Mouse (Mus musculus) heart, postnatal 10 days (tissue): ENCODE measurements at regions not wholly inside any gene's neighbourhood (a gene's known extent, or its start where the extent isn't known, plus 50 kb on each side); places are given as distances from the start of the nearest gene placed in this dataset.
"Not testable (repeated sequence)": the region's sequence is repeated elsewhere in the genome, so short reads cannot be mapped to it uniquely, and the experiment has no call there.

Experiments
- DNase-seq, 2 experiments: peaks; one replicate each; pipeline ENCODE4 v3.0.0; 2021
- intact Hi-C: fragments of 180-260 bp; cut with DNase I; formaldehyde crosslinking; loops from one replicate; pipeline ENCODE4 v1.15.1; 2025

DNA sequence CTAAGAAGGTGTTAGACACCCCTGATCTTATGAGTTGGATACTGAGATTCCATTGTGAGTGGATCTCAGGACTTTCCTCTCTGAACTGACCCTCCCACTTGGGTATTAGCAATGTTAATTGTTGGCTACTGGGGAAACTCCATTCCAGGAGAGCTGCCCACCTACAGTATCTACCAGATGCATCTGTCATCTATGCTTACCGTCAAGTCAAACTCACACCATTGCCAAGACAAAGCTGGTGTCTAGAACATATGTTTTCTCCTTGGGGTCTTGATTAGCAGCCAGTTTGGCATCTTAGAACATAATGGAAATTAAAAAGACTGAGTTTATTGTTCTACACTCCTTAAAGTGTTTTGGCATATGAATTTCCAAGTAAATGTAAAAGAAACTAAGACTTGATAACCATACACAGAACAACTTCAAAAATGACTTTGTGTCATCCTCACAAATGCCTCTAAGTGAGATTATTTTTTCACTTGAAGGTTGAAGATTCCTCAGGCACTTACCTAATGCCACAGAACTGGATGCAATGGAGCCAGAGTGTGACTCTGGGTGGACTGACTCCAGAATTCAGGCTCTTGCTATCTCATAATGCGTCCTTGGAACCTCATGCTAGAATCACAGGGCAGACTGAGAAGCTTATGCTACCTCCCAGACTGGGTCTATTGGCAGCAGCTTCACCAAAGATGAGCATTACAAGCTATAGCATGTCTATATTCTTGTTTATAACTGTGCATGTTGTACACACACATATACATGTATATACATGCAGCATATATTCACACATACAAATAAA, 107.5 kb upstream of the Rnf152 start:
- no peak for DNase-seq
- intact Hi-C loops = no loop called here

DNA sequence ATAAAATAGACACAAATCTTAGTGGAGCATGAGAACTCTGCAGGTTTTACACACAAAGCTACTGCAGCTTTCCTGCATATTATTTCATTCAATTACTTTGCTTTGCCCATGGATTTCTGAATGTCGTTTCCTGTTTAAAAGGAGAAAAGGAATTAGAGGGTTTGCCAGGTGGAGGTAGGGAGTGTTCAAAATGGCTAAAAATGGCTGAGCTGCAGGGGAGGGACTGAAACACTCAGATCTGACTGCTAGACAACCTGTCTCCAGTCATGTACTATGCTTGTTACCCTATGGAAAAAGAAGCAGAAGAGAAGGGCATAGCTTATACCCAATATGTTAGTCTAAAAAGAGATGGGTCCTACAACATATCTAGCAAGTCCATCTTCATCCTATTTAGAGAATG, 106.2 kb upstream of the Rnf152 start:
- intact Hi-C loops = no loop called here
- DNase-seq = no peak

DNA sequence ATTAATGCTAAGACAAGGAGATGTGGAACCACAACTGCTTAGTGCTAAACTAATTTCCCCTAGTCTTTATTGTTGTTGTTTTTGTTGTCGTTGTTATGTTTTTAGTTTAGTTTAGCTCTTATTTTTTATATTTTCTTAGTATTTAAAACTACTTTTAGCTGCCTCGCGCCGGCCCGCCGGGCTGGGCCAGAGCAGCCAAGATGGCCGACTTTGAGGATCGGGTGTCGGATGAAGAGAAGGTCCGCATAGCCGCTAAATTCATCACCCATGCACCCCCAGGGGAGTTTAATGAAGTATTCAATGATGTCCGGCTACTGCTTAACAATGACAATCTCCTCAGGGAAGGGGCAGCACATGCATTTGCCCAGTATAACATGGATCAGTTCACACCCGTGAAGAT, 99.3 kb upstream of the Rnf152 start:
- DNase-seq, intact Hi-C loops: not testable (repeated sequence)

DNA sequence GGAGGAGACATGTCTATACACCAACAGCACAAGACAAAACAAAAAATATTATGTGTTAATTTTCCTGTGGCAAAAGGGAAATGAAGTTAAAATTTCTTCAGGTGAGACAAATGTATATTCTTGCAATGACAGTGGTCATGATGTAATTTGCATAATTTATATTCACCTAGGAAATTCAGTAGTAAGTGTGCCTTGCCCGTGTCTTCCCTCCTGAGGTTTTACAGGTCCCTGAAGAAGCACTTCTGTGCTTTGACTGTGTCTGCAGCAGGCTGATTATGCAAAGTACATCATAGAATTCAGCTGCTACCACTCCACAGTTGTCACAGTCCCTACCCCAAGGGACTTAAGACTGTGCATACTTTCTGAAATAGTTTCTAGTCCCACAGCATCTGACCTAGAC, 98.2 kb upstream of the Rnf152 start:
- no peak for DNase-seq
- intact Hi-C loops = no loop called here

GRCm38 (mm10) chr1:105446212-105446611, 89.7 kb upstream of the Rnf152 start:
- no peak for DNase-seq
- intact Hi-C loops = loop anchor here (2.0 to 5.0 kb wide), 2 partner anchors 353 to 459 kb away; no protein-coding TSS in a partner anchor

DNA sequence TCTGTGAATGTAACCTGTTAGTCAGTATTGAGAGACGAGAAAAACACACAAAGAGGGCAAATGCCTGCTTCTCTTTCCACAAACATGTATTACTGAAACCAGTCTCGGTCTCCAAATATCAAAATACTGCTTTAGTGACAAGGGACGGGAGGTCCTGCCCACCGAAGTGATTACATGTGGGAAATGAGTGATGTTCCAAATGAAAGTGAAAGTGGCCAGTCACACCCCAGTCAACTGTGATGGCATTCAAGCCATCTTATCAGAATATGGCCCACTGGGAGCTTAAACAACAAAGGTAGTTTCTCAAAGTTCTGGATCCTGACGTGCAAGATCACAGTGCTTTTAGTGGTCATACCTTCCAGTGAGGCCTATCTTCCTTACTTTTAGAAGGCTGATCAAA, 87.0 kb upstream of the Rnf152 start:
- intact Hi-C loops = no loop called here
- no peak for DNase-seq

- intact Hi-C loops = no loop called here
- DNase-seq = no peak
Observed at GRCm38 (mm10) chr1:105440296-105440695, 83.8 kb upstream of the Rnf152 start.

- intact Hi-C loops = no loop called here
- no peak for DNase-seq
Observed at GRCm38 (mm10) chr1:105434631-105435403, 78.3 kb upstream of the Rnf152 start.

DNA sequence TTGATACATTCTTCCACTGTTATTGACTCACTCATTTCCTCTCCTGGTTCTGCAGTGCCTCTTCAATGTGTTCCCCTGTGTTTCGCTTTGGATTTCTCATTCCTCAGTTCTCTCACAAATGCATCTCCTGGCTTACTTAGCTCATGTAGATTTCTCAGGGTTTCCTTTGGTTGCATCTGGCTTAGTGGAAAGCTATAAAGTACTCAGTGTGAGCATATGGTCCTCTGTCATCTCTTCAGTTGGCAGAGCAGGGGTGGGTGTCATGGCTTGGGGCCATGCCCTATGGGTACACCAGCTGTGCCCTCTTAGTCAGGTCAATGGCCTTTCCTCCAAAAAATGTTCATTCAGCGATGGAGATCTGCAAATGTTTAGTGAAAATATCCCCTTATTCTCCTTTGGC, 77.4 kb upstream of the Rnf152 start:
- intact Hi-C loops = no loop called here
- DNase-seq = no peak

GRCm38 (mm10) chr1:105431803-105432202, 75.3 kb upstream of the Rnf152 start:
- no peak for DNase-seq
- intact Hi-C loops = no loop called here

- DNase-seq = no peak
- intact Hi-C loops = no loop called here
Observed at GRCm38 (mm10) chr1:105430712-105431111, 74.2 kb upstream of the Rnf152 start.

GRCm38 (mm10) chr1:105428165-105428564, 71.7 kb upstream of the Rnf152 start:
- no peak for DNase-seq
- intact Hi-C loops = no loop called here

GRCm38 (mm10) chr1:105426086-105426485, 69.6 kb upstream of the Rnf152 start:
- intact Hi-C loops = no loop called here
- no peak for DNase-seq

DNA sequence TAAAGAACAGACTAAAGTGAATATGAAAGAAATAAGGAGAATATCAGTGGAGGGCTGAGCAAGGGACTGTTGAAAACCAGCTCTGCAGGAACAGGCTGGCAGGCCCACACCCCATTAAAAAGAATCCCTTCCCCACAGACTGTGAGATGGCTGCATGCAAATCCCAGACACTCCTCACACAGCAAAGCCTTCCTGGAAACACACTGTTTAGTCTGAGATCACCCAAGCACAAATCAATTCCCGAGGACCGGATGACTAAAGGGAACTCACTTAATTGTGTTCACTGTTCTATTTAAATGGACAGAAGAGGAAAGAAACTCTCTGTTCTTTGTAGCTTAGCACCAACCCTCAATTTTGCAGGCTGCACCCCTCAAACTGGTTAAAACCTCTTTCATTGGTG, 66.9 kb upstream of the Rnf152 start:
- intact Hi-C loops = no loop called here
- no peak for DNase-seq

GRCm38 (mm10) chr1:105422945-105423344, 66.4 kb upstream of the Rnf152 start:
- intact Hi-C loops = no loop called here
- DNase-seq = no peak

- no peak for DNase-seq
- intact Hi-C loops = no loop called here
Observed at GRCm38 (mm10) chr1:105420374-105421046, 64.0 kb upstream of the Rnf152 start.
